Mouse (Mus musculus) adrenal gland, postnatal 25 days (tissue): ENCODE measurements around the gene Frg2f1. TPM values are rescaled to one million over a fixed set of nuclear protein-coding genes. Genes with fewer than 3 reads are reported as not detected.

Experiments
- DNase-seq: peaks from one replicate; pipeline ENCODE4 v3.0.0; 2021; ENCODE audit warnings: mixed read lengths
- total RNA-seq: library from RNA; stranded (reverse); gene quantifications from 2 replicates; pipeline ENCODE4 v1.2.3, GENCODE M21; 2021

Frg2f1 gene
- total RNA-seq, 1 experiment from 2014 or later = 11.0 TPM

GRCm38 (mm10) chr4:119492291-119492932 lies 46.9 kb downstream of the Frg2f1 start, which contains the start of gene Rimkla:
Gene Rimkla (minus strand): TSS chr4:119492628.
- DNase-seq = peak; percentile 79

GRCm38 (mm10) chr4:119490806-119491205 lies 48.5 kb downstream of the Frg2f1 start:
- DNase-seq = peak; percentile 24

- no peak for DNase-seq
Observed at GRCm38 (mm10) chr4:119489666-119490065, 49.7 kb downstream of the Frg2f1 start.

GRCm38 (mm10) chr4:119484882-119485281 lies 54.4 kb downstream of the Frg2f1 start:
- DNase-seq = no peak

GRCm38 (mm10) chr4:119483051-119483450 lies 56.3 kb downstream of the Frg2f1 start:
- DNase-seq = peak; percentile 62

Other genes with a start within 250 kb of the Frg2f1 start
- 585 and 731 TPM in 2 replicates for gene Ybx1, start 244.9 kb downstream of the Frg2f1 start, total RNA-seq
- 14.1 and 26.4 TPM in 2 replicates for gene Ppih, start 219.0 kb downstream of the Frg2f1 start, total RNA-seq
- 12.5 and 15.9 TPM in 2 replicates for gene Ccdc30, start 124.0 kb downstream of the Frg2f1 start, total RNA-seq
- 45.9 and 48.6 TPM in 2 replicates for gene Ppcs, start 117.1 kb downstream of the Frg2f1 start, total RNA-seq
- 2.3 and 4.5 TPM in 2 replicates for gene Zmynd12, start 116.7 kb downstream of the Frg2f1 start, total RNA-seq
- gene Rimkla, start 46.9 kb downstream of the Frg2f1 start, total RNA-seq = 0.21 and 0.67 TPM in 2 replicates
- gene Foxj3, start 2.5 kb downstream of the Frg2f1 start, total RNA-seq = 32.3 and 42.8 TPM in 2 replicates
- 0.58 TPM in 1 of 2 replicates, not detected in the other for gene Guca2a, start 98.2 kb upstream of the Frg2f1 start, total RNA-seq
- gene Guca2b, start 119.4 kb upstream of the Frg2f1 start, total RNA-seq = not detected in 2 replicates
- gene Hivep3, start 194.3 kb upstream of the Frg2f1 start, total RNA-seq = 7.5 and 8.5 TPM in 2 replicates